Mouse (Mus musculus) liver, embryonic 14.5 days (tissue): ENCODE measurements around the gene Ric8a. TPM values are rescaled to one million over a fixed set of nuclear protein-coding genes. Genes with fewer than 3 reads are reported as not detected.
"Not testable (repeated sequence)": the region's sequence is repeated elsewhere in the genome, so short reads cannot be mapped to it uniquely, and the experiment has no call there.

Source experiments
- ATAC-seq: fragments of 200-750 bp; cut with Nextera tagmentation; 2 replicates; pipeline ENCODE4 v1.8.0; 2017; ENCODE audit warnings: moderate number of reproducible peaks, mild to moderate bottlenecking, moderate library complexity; ENCODE audit not compliant: insufficient read depth
- DNase-seq, 3 experiments: peaks; one replicate each; pipeline ENCODE4 v3.0.0-alpha.2; 2012 to 2013; ENCODE audit warnings: low read depth in 3 of 3, low spot score in 3 of 3
- H3K27ac ChIP-seq: fragments of 300-500 bp; sonication (generic); 2 replicates; pipeline ENCODE4 v1.5.1; 2014; ENCODE audit warnings: moderate library complexity, mild to moderate bottlenecking, control low read depth, inconsistent platforms
- H3K27me3 ChIP-seq: fragments of 300-500 bp; sonication (generic); 2 replicates; pipeline ENCODE4 v1.6.1; 2014; ENCODE audit warnings: mild to moderate bottlenecking, low read length, moderate library complexity; ENCODE audit not compliant: control insufficient read depth, insufficient read depth
- H3K36me3 ChIP-seq: fragments of 300-500 bp; sonication (generic); replicated peaks from 2 replicates; pipeline ENCODE4 v1.6.1; 2014; ENCODE audit warnings: low read depth; ENCODE audit not compliant: control insufficient read depth, insufficient read depth
- H3K4me1 ChIP-seq, 2 experiments: fragments of 200-500 bp in 1 of 2; fragments of 300-500 bp in 1 of 2; sonication (generic) in 1 of 2; replicated peaks; 2 replicates each; pipeline ENCODE4 v1.6.1; 2012 to 2014; ENCODE audit warnings: antibody characterized with exemption in 1 of 2, inconsistent platforms in 1 of 2, low read length in 1 of 2; ENCODE audit not compliant: control insufficient read depth in 2 of 2, insufficient read depth in 2 of 2
- H3K4me2 ChIP-seq: fragments of 300-500 bp; sonication (generic); 2 replicates; pipeline ENCODE4 v1.6.1; 2014; ENCODE audit warnings: low read depth, mild to moderate bottlenecking, control low read depth, moderate library complexity
- H3K4me3 ChIP-seq, 2 experiments: fragments of 200-500 bp in 1 of 2; fragments of 300-500 bp in 1 of 2; sonication (generic) in 1 of 2; 2 replicates each; pipeline ENCODE4 v1.5.1; 2012 to 2014; ENCODE audit warnings: low read depth in 2 of 2, low read length in 2 of 2, mild to moderate bottlenecking in 2 of 2, control low read depth in 1 of 2, inconsistent platforms in 1 of 2, moderate library complexity in 1 of 2; ENCODE audit not compliant: insufficient read depth in 1 of 2
- H3K9ac ChIP-seq: fragments of 300-500 bp; sonication (generic); replicated peaks from 2 replicates; pipeline ENCODE4 v1.6.1; 2014; ENCODE audit warnings: mild to moderate bottlenecking, control low read depth, moderate library complexity
- H3K9me3 ChIP-seq: fragments of 300-500 bp; sonication (generic); 2 replicates; pipeline ENCODE4 v1.6.1; 2016; ENCODE audit warnings: low read length, mixed read lengths; ENCODE audit not compliant: control insufficient read depth
- CTCF ChIP-seq: IDR thresholded peaks from 2 replicates; pipeline ENCODE4 v1.5.1; 2016; ENCODE audit warnings: antibody characterized with exemption, low read depth, control low read depth
- EP300 ChIP-seq: IDR thresholded peaks from 2 replicates; pipeline ENCODE4 v1.6.1; 2016; ENCODE audit warnings: antibody characterized with exemption, low read depth
- WGBS: fragments of 180-500 bp; shearing (Covaris S2); extraction: QIAGEN DNeasy Blood & Tissue Kit; methylation state at CpG from one replicate; pipeline ENCODE4 v1.1.7; 2014; ENCODE audit not compliant: insufficient replicate concordance; 5-methylcytosine and 5-hydroxymethylcytosine counted together
- polyA plus RNA-seq, 2 experiments: library from polyadenylated mRNA; depleted of rRNA in 1 of 2; stranded (reverse) in 1 of 2; unstranded in 1 of 2; fragments of >200 nt; fragmentation: Nextera tagmentation in 1 of 2; extraction: Ambion mirVana in 1 of 2; gene quantifications; 2 replicates each; pipeline versions ENCODE4 v1.2.1 to v1.2.3; 2012 to 2014

The Ric8a gene
- polyA plus RNA-seq, 2 experiments, result 17.9 to 19.1 TPM

- Histone ChIP-seq H3K27ac (peak overlapping the region; percentile 64), H3K9me3 (no peaks in the 10 kb centered on the region), H3K4me3 (peak overlapping the region; percentile 85 to 93), H3K27me3 (no peaks in the 10 kb centered on the region), H3K4me1 (peaks cover 27 to 29% of the 10 kb centered on the region in 2 experiments), H3K36me3 (peaks cover 21% of the 10 kb centered on the region), H3K4me2 (peak overlapping the region; percentile 92), H3K9ac (peak overlapping the region; percentile 92)
- under 1% methylated on average over 12 of the region's 12 CpGs for WGBS
- ATAC-seq, result peak; percentile 18
- TF ChIP-seq EP300, result no peak
- TF ChIP-seq CTCF, result no peak
- DNase-seq, result no peak
Measured at GRCm38 (mm10) chr7:140882469-140882803, 25.7 kb downstream of the Ric8a start.

- not testable (repeated sequence) for H3K27me3 ChIP-seq, H3K9ac ChIP-seq, H3K4me2 ChIP-seq, H3K4me3 ChIP-seq, ATAC-seq, DNase-seq, H3K4me1 ChIP-seq, H3K9me3 ChIP-seq, H3K27ac ChIP-seq
- WGBS, result 95% methylated on average over 16 of the region's 16 CpGs
- H3K36me3 ChIP-seq, result peaks cover 58% of the 10 kb centered on the region
Measured at GRCm38 (mm10) chr7:140890636-140891035, 33.9 kb downstream of the Ric8a start.

GRCm38 (mm10) chr7:140894031-140894430 is 37.3 kb downstream of the Ric8a start:
- no peak overlapping the region for H3K27ac ChIP-seq
- DNase-seq (no peak), ATAC-seq (no peak)
- H3K4me3 ChIP-seq, result no peak overlapping the region
- H3K4me1 ChIP-seq, result no peaks in the 10 kb centered on the region
- H3K36me3 ChIP-seq, result peaks cover 33% of the 10 kb centered on the region
- WGBS, result 77% methylated on average over 7 of the region's 7 CpGs
- TF ChIP-seq EP300 (no peak), CTCF (no peak)
- no peaks in the 10 kb centered on the region for H3K9me3 ChIP-seq
- no peak overlapping the region for H3K4me2 ChIP-seq
- no peak overlapping the region for H3K9ac ChIP-seq
- H3K27me3 ChIP-seq, result no peaks in the 10 kb centered on the region

- TF ChIP-seq CTCF, result no peak
- no peak for TF ChIP-seq EP300
- no peak for ATAC-seq
- Histone ChIP-seq H3K27ac (no peak overlapping the region), H3K4me2 (no peak overlapping the region), H3K9ac (no peak overlapping the region), H3K27me3 (no peaks in the 10 kb centered on the region), H3K9me3 (no peaks in the 10 kb centered on the region), H3K36me3 (peaks cover 27% of the 10 kb centered on the region), H3K4me1 (no peaks in the 10 kb centered on the region), H3K4me3 (no peak overlapping the region)
- WGBS, result 84% methylated on average over 3 of the region's 3 CpGs
- no peak for DNase-seq
Measured at GRCm38 (mm10) chr7:140894611-140895010, 37.9 kb downstream of the Ric8a start.

GRCm38 (mm10) chr7:140897863-140898262 is 41.1 kb downstream of the Ric8a start:
- ATAC-seq (no peak), DNase-seq (no peak)
- 77% methylated on average over 7 of the region's 7 CpGs for WGBS
- no peak overlapping the region for H3K4me3 ChIP-seq
- TF ChIP-seq EP300, result no peak
- TF ChIP-seq CTCF, result no peak
- H3K27me3 ChIP-seq, result no peaks in the 10 kb centered on the region
- no peak overlapping the region for H3K9ac ChIP-seq
- H3K9me3 ChIP-seq, result no peaks in the 10 kb centered on the region
- H3K27ac ChIP-seq, result no peak overlapping the region
- peaks cover 11% of the 10 kb centered on the region for H3K36me3 ChIP-seq
- H3K4me2 ChIP-seq, result no peak overlapping the region
- H3K4me1 ChIP-seq, result no peaks in the 10 kb centered on the region

- Histone ChIP-seq H3K4me3 (no peak overlapping the region), H3K27me3 (no peaks in the 10 kb centered on the region), H3K4me2 (no peak overlapping the region), H3K9ac (no peak overlapping the region), H3K27ac (no peak overlapping the region), H3K36me3 (peaks cover 9% of the 10 kb centered on the region), H3K9me3 (no peaks in the 10 kb centered on the region), H3K4me1 (no peaks in the 10 kb centered on the region)
- DNase-seq (no peak), ATAC-seq (no peak)
- TF ChIP-seq EP300, result no peak
- TF ChIP-seq CTCF, result no peak
- WGBS, result 69% methylated on average over 3 of the region's 3 CpGs
Measured at GRCm38 (mm10) chr7:140899121-140899520, 42.4 kb downstream of the Ric8a start.
